Mouse (Mus musculus): ENCODE results near the gene Tes3-ps. TPM values are rescaled to one million over a fixed set of nuclear protein-coding genes. Genes with fewer than 3 reads are reported as not detected.

Tes3-ps gene
- polyA plus RNA-seq, 1 experiment from 2014 or later = 0.60 TPM

GRCm38 (mm10) chr13:49477887-49478286 lies 15.2 kb upstream of the Tes3-ps start:
- ATAC-seq (replicated peaks; ENCODE audit: insufficient number of reproducible peaks, low FRiP score, low TSS enrichment, low read depth) = no peak
- Histone ChIP-seq H3K4me1 (ENCODE audit: control insufficient read depth, insufficient read depth, low read length) (no peaks in the 10 kb centered on the region), H3K27ac (replicated peaks; ENCODE audit: low read depth, low read length) (no peak overlapping the region), H3K4me3 (ENCODE audit: low read depth, low read length) (no peak overlapping the region), H3K9ac (replicated peaks; ENCODE audit: low read length) (no peak overlapping the region), H3K27me3 (ENCODE audit: control insufficient read depth, insufficient read depth, low read length) (no peaks in the 10 kb centered on the region), H3K36me3 (replicated peaks; ENCODE audit: control insufficient read depth, insufficient read depth, low read depth, low read length) (no peaks in the 10 kb centered on the region), H3K9me3 (replicated peaks; ENCODE audit: control insufficient read depth, low read length) (no peaks in the 10 kb centered on the region), H3K4me2 (ENCODE audit: low read depth, low read length) (no peak overlapping the region)
- no peak for DNase-seq (ENCODE audit: low spot score)
- 90% methylated on average over 3 of the region's 3 CpGs for WGBS

DNA sequence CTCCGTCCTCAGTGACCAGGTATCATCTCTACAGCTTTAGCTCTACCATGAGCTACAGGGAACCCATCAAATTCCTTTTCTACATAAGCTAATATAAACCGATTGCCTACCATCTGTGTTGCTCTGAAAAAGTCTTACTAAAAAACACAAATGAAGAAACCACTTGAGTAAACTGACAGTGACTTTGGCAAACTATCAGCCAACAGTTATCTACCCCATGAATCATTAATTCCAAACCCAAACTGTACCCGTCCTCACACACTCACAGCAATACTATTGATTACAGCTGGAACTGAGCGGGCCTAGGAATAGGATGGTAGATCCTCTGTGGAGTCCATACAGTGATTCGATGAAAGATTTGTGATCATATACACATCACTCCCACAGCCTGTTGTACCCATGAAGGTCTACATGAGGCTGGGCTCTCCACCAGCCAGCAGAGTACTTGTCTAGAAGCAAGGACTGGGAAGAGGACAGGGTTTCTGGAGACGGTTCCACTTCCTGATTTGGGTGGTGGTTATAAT lies 14.2 kb upstream of the Tes3-ps start:
- Histone ChIP-seq H3K4me1 (ENCODE audit: control insufficient read depth, insufficient read depth, low read length) (no peaks in the 10 kb centered on the region), H3K36me3 (replicated peaks; ENCODE audit: control insufficient read depth, insufficient read depth, low read depth, low read length) (no peaks in the 10 kb centered on the region), H3K9ac (replicated peaks; ENCODE audit: low read length) (no peak overlapping the region), H3K9me3 (replicated peaks; ENCODE audit: control insufficient read depth, low read length) (no peaks in the 10 kb centered on the region), H3K27me3 (ENCODE audit: control insufficient read depth, insufficient read depth, low read length) (no peaks in the 10 kb centered on the region), H3K4me3 (ENCODE audit: low read depth, low read length) (no peak overlapping the region), H3K27ac (replicated peaks; ENCODE audit: low read depth, low read length) (no peak overlapping the region), H3K4me2 (ENCODE audit: low read depth, low read length) (no peak overlapping the region)
- no peak for DNase-seq (ENCODE audit: low spot score)
- ATAC-seq (replicated peaks; ENCODE audit: insufficient number of reproducible peaks, low FRiP score, low TSS enrichment, low read depth) = no peak
- 91% methylated on average over 6 of the region's 6 CpGs for WGBS

DNA sequence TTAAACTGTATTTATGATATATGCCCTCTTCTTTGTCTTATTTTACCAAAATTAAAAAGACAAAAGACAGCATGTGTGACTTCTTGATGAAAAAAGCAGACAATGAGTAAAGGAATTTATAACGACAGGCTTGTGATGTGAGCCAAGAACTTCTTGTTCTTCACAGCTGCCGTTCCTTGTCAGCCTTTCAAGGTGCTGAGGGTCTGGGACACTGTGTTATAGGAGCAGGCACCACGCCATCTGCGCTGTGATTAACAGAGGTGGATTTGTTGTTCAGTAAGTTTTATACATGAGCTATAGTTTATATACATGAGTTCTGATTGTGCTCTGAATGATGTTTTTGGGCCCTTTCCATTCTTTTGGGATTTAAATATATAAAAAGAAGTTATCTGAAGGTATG lies 13.7 kb upstream of the Tes3-ps start:
- H3K27me3 ChIP-seq (ENCODE audit: control insufficient read depth, insufficient read depth, low read length) = no peaks in the 10 kb centered on the region
- no peak overlapping the region for H3K4me3 ChIP-seq (ENCODE audit: low read depth, low read length)
- H3K4me2 ChIP-seq (ENCODE audit: low read depth, low read length) = no peak overlapping the region
- DNase-seq (ENCODE audit: low spot score) (no peak), ATAC-seq (replicated peaks; ENCODE audit: insufficient number of reproducible peaks, low FRiP score, low TSS enrichment, low read depth) (no peak)
- WGBS = 82% methylated on average over 4 of the region's 4 CpGs
- H3K36me3 ChIP-seq (replicated peaks; ENCODE audit: control insufficient read depth, insufficient read depth, low read depth, low read length) = no peaks in the 10 kb centered on the region
- H3K9ac ChIP-seq (replicated peaks; ENCODE audit: low read length) = no peak overlapping the region
- H3K9me3 ChIP-seq (replicated peaks; ENCODE audit: control insufficient read depth, low read length) = no peaks in the 10 kb centered on the region
- H3K27ac ChIP-seq (replicated peaks; ENCODE audit: low read depth, low read length) = no peak overlapping the region
- H3K4me1 ChIP-seq (ENCODE audit: control insufficient read depth, insufficient read depth, low read length) = no peaks in the 10 kb centered on the region

GRCm38 (mm10) chr13:49480057-49480456 lies 13.1 kb upstream of the Tes3-ps start:
- no peak overlapping the region for H3K4me3 ChIP-seq (ENCODE audit: low read depth, low read length)
- no peak for ATAC-seq (replicated peaks; ENCODE audit: insufficient number of reproducible peaks, low FRiP score, low TSS enrichment, low read depth)
- H3K27ac ChIP-seq (replicated peaks; ENCODE audit: low read depth, low read length) = no peak overlapping the region
- H3K36me3 ChIP-seq (replicated peaks; ENCODE audit: control insufficient read depth, insufficient read depth, low read depth, low read length) = no peaks in the 10 kb centered on the region
- H3K27me3 ChIP-seq (ENCODE audit: control insufficient read depth, insufficient read depth, low read length) = no peaks in the 10 kb centered on the region
- H3K4me1 ChIP-seq (ENCODE audit: control insufficient read depth, insufficient read depth, low read length) = no peaks in the 10 kb centered on the region
- no peak overlapping the region for H3K9ac ChIP-seq (replicated peaks; ENCODE audit: low read length)
- 86% methylated on average over 2 of the region's 2 CpGs for WGBS
- H3K9me3 ChIP-seq (replicated peaks; ENCODE audit: control insufficient read depth, low read length) = no peaks in the 10 kb centered on the region
- no peak overlapping the region for H3K4me2 ChIP-seq (ENCODE audit: low read depth, low read length)
- DNase-seq (ENCODE audit: low spot score) = peak; percentile 23

DNA sequence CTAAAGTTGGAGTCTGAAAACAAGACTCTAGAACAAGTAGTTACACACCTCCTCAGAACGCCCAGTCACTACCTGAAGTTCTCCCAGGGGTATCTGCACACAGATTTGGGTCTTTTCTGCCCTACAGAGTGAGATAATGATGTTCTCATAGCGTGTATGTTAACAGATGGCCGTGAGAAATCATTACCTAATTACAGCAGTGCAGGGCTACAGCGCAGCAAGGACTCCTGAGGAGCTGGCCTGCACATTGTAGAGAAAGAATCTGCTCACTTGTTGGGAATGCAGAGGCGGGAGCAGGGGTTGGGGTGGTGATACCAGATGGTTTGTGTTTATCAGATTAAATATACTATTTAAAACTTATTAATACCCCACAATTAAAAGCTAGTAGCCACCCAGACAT lies 12.6 kb upstream of the Tes3-ps start:
- 51% methylated on average over 5 of the region's 5 CpGs for WGBS
- H3K4me1 ChIP-seq (ENCODE audit: control insufficient read depth, insufficient read depth, low read length) = no peaks in the 10 kb centered on the region
- H3K9me3 ChIP-seq (replicated peaks; ENCODE audit: control insufficient read depth, low read length) = no peaks in the 10 kb centered on the region
- H3K9ac ChIP-seq (replicated peaks; ENCODE audit: low read length) = no peak overlapping the region
- no peak overlapping the region for H3K4me2 ChIP-seq (ENCODE audit: low read depth, low read length)
- DNase-seq (ENCODE audit: low spot score) (peak; percentile 28), ATAC-seq (replicated peaks; ENCODE audit: insufficient number of reproducible peaks, low FRiP score, low TSS enrichment, low read depth) (no peak)
- no peaks in the 10 kb centered on the region for H3K27me3 ChIP-seq (ENCODE audit: control insufficient read depth, insufficient read depth, low read length)
- H3K36me3 ChIP-seq (replicated peaks; ENCODE audit: control insufficient read depth, insufficient read depth, low read depth, low read length) = no peaks in the 10 kb centered on the region
- H3K4me3 ChIP-seq (ENCODE audit: low read depth, low read length) = no peak overlapping the region
- no peak overlapping the region for H3K27ac ChIP-seq (replicated peaks; ENCODE audit: low read depth, low read length)

DNA sequence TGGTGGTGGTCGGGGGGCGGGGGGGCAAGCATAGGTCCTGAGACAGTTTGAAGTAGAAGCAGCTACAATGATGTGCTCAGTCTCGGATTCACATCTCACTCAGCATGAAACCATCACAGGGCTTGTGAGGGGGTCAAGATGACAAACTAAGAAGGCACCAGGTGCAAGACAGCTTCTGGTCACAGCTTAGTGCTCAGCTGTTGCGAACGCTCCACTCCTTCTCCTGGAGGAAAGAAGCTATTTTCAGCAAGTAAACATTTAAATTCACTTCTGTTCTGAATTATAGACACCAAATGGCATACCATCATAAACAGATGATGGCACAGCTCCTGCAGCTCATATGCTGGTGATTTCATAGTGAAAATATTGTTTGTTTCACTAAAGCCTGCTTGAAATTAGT lies 7.7 kb upstream of the Tes3-ps start:
- no peaks in the 10 kb centered on the region for H3K9me3 ChIP-seq (replicated peaks; ENCODE audit: control insufficient read depth, low read length)
- H3K9ac ChIP-seq (replicated peaks; ENCODE audit: low read length) = no peak overlapping the region
- no peak overlapping the region for H3K4me3 ChIP-seq (ENCODE audit: low read depth, low read length)
- H3K4me1 ChIP-seq (ENCODE audit: control insufficient read depth, insufficient read depth, low read length) = no peaks in the 10 kb centered on the region
- H3K36me3 ChIP-seq (replicated peaks; ENCODE audit: control insufficient read depth, insufficient read depth, low read depth, low read length) = no peaks in the 10 kb centered on the region
- DNase-seq (ENCODE audit: low spot score) = no peak
- no peak for ATAC-seq (replicated peaks; ENCODE audit: insufficient number of reproducible peaks, low FRiP score, low TSS enrichment, low read depth)
- no peaks in the 10 kb centered on the region for H3K27me3 ChIP-seq (ENCODE audit: control insufficient read depth, insufficient read depth, low read length)
- no peak overlapping the region for H3K27ac ChIP-seq (replicated peaks; ENCODE audit: low read depth, low read length)
- no peak overlapping the region for H3K4me2 ChIP-seq (ENCODE audit: low read depth, low read length)
- WGBS = 81% methylated on average over 5 of the region's 5 CpGs

DNA sequence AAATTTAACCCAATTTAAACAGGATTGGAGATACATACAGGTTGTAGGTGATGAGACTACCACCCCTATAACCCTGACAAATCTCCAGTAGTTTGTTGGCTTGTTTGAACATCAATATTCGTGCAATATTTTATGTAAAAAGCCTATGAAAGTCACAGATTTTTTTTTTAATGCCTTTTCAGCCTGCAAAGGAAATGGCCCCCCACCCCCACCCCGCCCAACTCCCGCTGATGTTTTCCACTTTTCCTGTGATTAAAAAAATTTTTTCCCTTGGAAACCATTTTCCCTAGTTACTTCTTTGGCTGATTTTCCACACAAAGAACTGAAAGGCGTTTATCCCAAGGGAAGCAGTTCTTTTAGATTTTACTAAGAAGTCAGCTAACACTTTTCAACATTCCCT lies 11.4 kb downstream of the Tes3-ps start, which contains the start of gene Ecm2:
Gene Ecm2 (plus strand): TSS at position 301 of the 400 bp plus-strand sequence.
- H3K27ac ChIP-seq (replicated peaks; ENCODE audit: low read depth, low read length) = no peak within 1 kb of the TSS
- no peaks in the 10 kb centered on the region for H3K4me1 ChIP-seq (ENCODE audit: control insufficient read depth, insufficient read depth, low read length)
- H3K9me3 ChIP-seq (replicated peaks; ENCODE audit: control insufficient read depth, low read length) = no peaks in the 10 kb centered on the region
- ATAC-seq (replicated peaks; ENCODE audit: insufficient number of reproducible peaks, low FRiP score, low TSS enrichment, low read depth) (no peak), DNase-seq (ENCODE audit: low spot score) (no peak)
- no peak within 1 kb of the TSS for H3K4me3 ChIP-seq (ENCODE audit: low read depth, low read length)
- H3K36me3 ChIP-seq (replicated peaks; ENCODE audit: control insufficient read depth, insufficient read depth, low read depth, low read length) = no peaks in the 10 kb centered on the region
- no peaks in the 10 kb centered on the region for H3K27me3 ChIP-seq (ENCODE audit: control insufficient read depth, insufficient read depth, low read length)
- WGBS = 60% methylated on average over 4 of the region's 4 CpGs
- no peak within 1 kb of the TSS for H3K9ac ChIP-seq (replicated peaks; ENCODE audit: low read length)
- no peak within 1 kb of the TSS for H3K4me2 ChIP-seq (ENCODE audit: low read depth, low read length)

DNA sequence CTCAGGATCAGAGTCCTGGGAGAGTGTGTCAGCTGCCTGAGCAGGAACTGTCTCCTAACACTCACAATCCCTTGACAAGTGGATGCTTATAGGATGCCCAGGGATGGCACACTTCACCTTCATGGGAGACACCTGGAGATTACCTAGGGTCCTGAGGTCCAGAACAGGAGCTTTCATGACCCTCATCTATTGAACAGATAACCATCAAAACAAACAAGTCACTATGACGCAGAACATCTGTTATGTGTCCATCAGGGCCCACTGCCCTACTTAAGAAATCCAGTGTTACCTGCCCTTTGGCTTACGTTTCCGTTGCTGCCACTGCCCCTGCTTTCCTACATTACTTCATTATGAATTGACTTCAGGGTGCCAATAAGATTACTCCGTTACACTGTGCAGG lies 12.7 kb downstream of the Tes3-ps start:
- no peak for ATAC-seq (replicated peaks; ENCODE audit: insufficient number of reproducible peaks, low FRiP score, low TSS enrichment, low read depth)
- Histone ChIP-seq H3K4me2 (ENCODE audit: low read depth, low read length) (no peak overlapping the region), H3K27me3 (ENCODE audit: control insufficient read depth, insufficient read depth, low read length) (no peaks in the 10 kb centered on the region), H3K4me1 (ENCODE audit: control insufficient read depth, insufficient read depth, low read length) (no peaks in the 10 kb centered on the region), H3K4me3 (ENCODE audit: low read depth, low read length) (no peak overlapping the region), H3K9me3 (replicated peaks; ENCODE audit: control insufficient read depth, low read length) (no peaks in the 10 kb centered on the region), H3K36me3 (replicated peaks; ENCODE audit: control insufficient read depth, insufficient read depth, low read depth, low read length) (no peaks in the 10 kb centered on the region), H3K9ac (replicated peaks; ENCODE audit: low read length) (no peak overlapping the region), H3K27ac (replicated peaks; ENCODE audit: low read depth, low read length) (no peak overlapping the region)
- no peak for DNase-seq (ENCODE audit: low spot score)
- 76% methylated on average over 4 of the region's 4 CpGs for WGBS

Measured in embryonic facial prominence, embryonic 11.5 days (tissue).